ENCODE assay signal across 23 mouse cellular contexts in genomic region chr12:99610069-99610815, GRCm38 (mm10). TPM values are rescaled to one million over a fixed set of nuclear protein-coding genes. Genes with fewer than 3 reads are reported as not detected.
DNase-seq lines count a peak whose midpoint lies in the region; ATAC-seq and TF ChIP-seq lines count a peak whose summit lies in the region.
"Had no signal": no experiment of that assay in that cellular context is flagged by ENCODE, and none has a peak within 500 bp of the region (broad histone marks: within the 10 kb centered on the region; RNA-seq: fewer than 3 reads in every experiment).

No protein-coding gene starts in this region.

- TF ChIP-seq CTCF in gastrocnemius, adult 2 months (IDR thresholded peaks at IDR 0.05) = no peak

- no peaks in the 10 kb centered on the region for H3K27me3 ChIP-seq in heart, embryonic 15.5 days
- H3K27me3 ChIP-seq in hindbrain, embryonic 14.5 days (ENCODE audit: control insufficient read depth, insufficient read depth, low read length) = no peaks in the 10 kb centered on the region
- H3K27me3 ChIP-seq: embryonic facial prominence, embryonic 15.5 days; hindbrain, embryonic 13.5 days; limb, embryonic 12.5 days; liver, embryonic 13.5 days; stomach, embryonic 15.5 days had no signal

- H3K4me1 ChIP-seq in heart, embryonic 15.5 days (replicated peaks) = peaks cover 13% of the 10 kb centered on the region
- H3K4me1 ChIP-seq in hindbrain, embryonic 14.5 days (replicated peaks; ENCODE audit: control insufficient read depth, insufficient read depth, low read length) = no peaks in the 10 kb centered on the region
- H3K4me1 ChIP-seq: embryonic facial prominence, embryonic 15.5 days; hindbrain, embryonic 13.5 days; kidney, embryonic 15.5 days; liver, embryonic 13.5 days; stomach, embryonic 15.5 days had no signal

- WGBS in heart, embryonic 15.5 days = 85% methylated on average over 16 of the region's 16 CpGs
- WGBS in hindbrain, embryonic 14.5 days = 93% methylated on average over 16 of the region's 16 CpGs

- H3K36me3 ChIP-seq in heart, embryonic 15.5 days = no peaks in the 10 kb centered on the region
- H3K36me3 ChIP-seq in hindbrain, embryonic 14.5 days (replicated peaks; ENCODE audit: control insufficient read depth, insufficient read depth) = no peaks in the 10 kb centered on the region
- H3K36me3 ChIP-seq: embryonic facial prominence, embryonic 15.5 days; hindbrain, embryonic 13.5 days; kidney, embryonic 15.5 days; limb, embryonic 12.5 days; liver, embryonic 13.5 days; stomach, embryonic 15.5 days had no signal

- DNase-seq in gastrocnemius, adult 2 months = no peak
- no peak for DNase-seq in gastrocnemius, adult 8-10 months (ENCODE audit: low spot score in 2 of 2)
- no peak for DNase-seq in heart, adult 11 months
- DNase-seq in induced T-regulatory cell, adult 2 months (ENCODE audit: low read depth) = peak; percentile 75
- DNase-seq in hindbrain, embryonic 14.5 days (ENCODE audit: low spot score) = no peak
- DNase-seq: cerebellum, adult 11-12 months; cerebellum, postnatal 14 days; embryo, embryonic 11 days; kidney, postnatal 4 days; layer of hippocampus, adult 9-11 months; liver, embryonic 13.5 days; right cerebral cortex, adult 18-20 months had no signal

- intact Hi-C loops in gastrocnemius, adult 2 months (cut with DNase I) = no loop called here

- peak overlapping the region; percentile 86 for H3K27ac ChIP-seq in gastrocnemius, adult 2 months
- peak overlapping the region; percentile 66 for H3K27ac ChIP-seq in heart, embryonic 15.5 days
- no peak overlapping the region for H3K27ac ChIP-seq in hindbrain, embryonic 14.5 days
- H3K27ac ChIP-seq: embryonic facial prominence, embryonic 15.5 days; hindbrain, embryonic 13.5 days; kidney, embryonic 15.5 days; limb, embryonic 12.5 days; liver, embryonic 13.5 days; stomach, embryonic 15.5 days had no signal

- H3K4me2 ChIP-seq in heart, embryonic 15.5 days = no peak overlapping the region
- H3K4me2 ChIP-seq in hindbrain, embryonic 14.5 days (replicated peaks) = no peak overlapping the region
- H3K4me2 ChIP-seq: embryonic facial prominence, embryonic 15.5 days; hindbrain, embryonic 13.5 days; kidney, embryonic 15.5 days; limb, embryonic 12.5 days; liver, embryonic 13.5 days; lung, embryonic 14.5 days; stomach, embryonic 15.5 days had no signal

- H3K4me3 ChIP-seq in gastrocnemius, adult 2 months = peak overlapping the region; percentile 33
- H3K4me3 ChIP-seq in heart, embryonic 15.5 days = no peak overlapping the region
- no peak overlapping the region for H3K4me3 ChIP-seq in hindbrain, embryonic 14.5 days (replicated peaks; ENCODE audit: low read length)
- H3K4me3 ChIP-seq: embryonic facial prominence, embryonic 15.5 days; hindbrain, embryonic 13.5 days; kidney, embryonic 15.5 days; limb, embryonic 12.5 days; liver, embryonic 13.5 days; stomach, embryonic 15.5 days had no signal

- no peaks in the 10 kb centered on the region for H3K9me3 ChIP-seq in heart, embryonic 15.5 days (replicated peaks)
- H3K9me3 ChIP-seq in hindbrain, embryonic 14.5 days (ENCODE audit: control insufficient read depth, low read length) = no peaks in the 10 kb centered on the region
- H3K9me3 ChIP-seq: embryonic facial prominence, embryonic 15.5 days; hindbrain, embryonic 13.5 days; kidney, embryonic 15.5 days; limb, embryonic 12.5 days; liver, embryonic 13.5 days; stomach, embryonic 15.5 days had no signal

- ATAC-seq in heart, embryonic 15.5 days (replicated peaks; ENCODE audit: insufficient number of reproducible peaks, insufficient read depth, low FRiP score, low read depth) = no peak
- peak; percentile 83 for ATAC-seq in CD4-positive, CD25-positive, alpha-beta regulatory T cell, adult 4 months
- no peak for ATAC-seq in hindbrain, embryonic 14.5 days (ENCODE audit: low FRiP score)
- ATAC-seq in megakaryocyte progenitor cell, adult 5-6 weeks (replicated peaks; ENCODE audit: poor library complexity) = no peak
- ATAC-seq: forebrain, embryonic 16.5 days; intestine, embryonic 16.5 days had no signal

- no peak overlapping the region for H3K9ac ChIP-seq in heart, embryonic 15.5 days
- no peak overlapping the region for H3K9ac ChIP-seq in hindbrain, embryonic 14.5 days
- H3K9ac ChIP-seq: embryonic facial prominence, embryonic 15.5 days; hindbrain, embryonic 13.5 days; kidney, embryonic 15.5 days; limb, embryonic 12.5 days; liver, embryonic 13.5 days; lung, embryonic 14.5 days; stomach, embryonic 15.5 days had no signal

RNA-seq across cellular contexts. Expression of gene Foxn3, which starts 46.9 kb away (rescaled TPM):
- total RNA-seq in gastrocnemius, adult 2 months (2021) = 100 to 1,000 TPM; 190 to 201 TPM
- 100 to 1,000 TPM; 171 to 255 (median 210) TPM for total RNA-seq in gastrocnemius, adult 8-10 months (2022)
- 57.5 and 64.2 TPM in 2 replicates for polyA plus RNA-seq in heart, embryonic 15.5 days (2015; fragmentation: Nextera tagmentation; extraction: Ambion mirVana)
- polyA plus RNA-seq in CD4-positive, CD25-positive, alpha-beta regulatory T cell, adult 4 months (2017; shearing (Covaris generic)) = 100 to 1,000 TPM; 129 to 166 TPM
- 83.6 and 84.9 TPM in 2 replicates for polyA plus RNA-seq in hindbrain, embryonic 14.5 days (2014; fragmentation: Nextera tagmentation; extraction: Ambion mirVana)
- 45.5 and 55.2 TPM in 2 replicates for total RNA-seq in megakaryocyte progenitor cell, adult 5-6 weeks (2015)
- total RNA-seq in megakaryocyte progenitor cell, adult 5-6 weeks (2017) = 17.7 and 21.6 TPM in 2 replicates
